Mouse (Mus musculus): ENCODE measurements around the gene Sphk2. TPM values are rescaled to one million over a fixed set of nuclear protein-coding genes. Genes with fewer than 3 reads are reported as not detected.

The Sphk2 gene
- polyA plus RNA-seq, 1 experiment from 2014 or later = 17.2 TPM

- DNase-seq = no peak
- H3K27ac ChIP-seq (replicated peaks; ENCODE audit: low read depth, low read length) = no peak within 1 kb of the TSS
- ATAC-seq (ENCODE audit: low FRiP score, low TSS enrichment) = no peak
- no peak within 1 kb of the TSS for H3K4me2 ChIP-seq (ENCODE audit: low read length)
- H3K36me3 ChIP-seq (ENCODE audit: control insufficient read depth, insufficient read depth, low read length) = no peaks in the 10 kb centered on the region
- 78% methylated on average over 7 of the region's 7 CpGs for WGBS
- H3K27me3 ChIP-seq (ENCODE audit: control insufficient read depth, insufficient read depth, low read length) = no peaks in the 10 kb centered on the region
- no peaks in the 10 kb centered on the region for H3K9me3 ChIP-seq (ENCODE audit: control insufficient read depth, low read length)
- no peak within 1 kb of the TSS for H3K9ac ChIP-seq (replicated peaks; ENCODE audit: low read length)
- H3K4me1 ChIP-seq (ENCODE audit: control insufficient read depth, insufficient read depth, low read length) = no peaks in the 10 kb centered on the region
- no peak within 1 kb of the TSS for H3K4me3 ChIP-seq (replicated peaks; ENCODE audit: low read depth, low read length)
Measured at GRCm38 (mm10) chr7:45683396-45684050, 34.3 kb downstream of the Sphk2 start, which contains the start of gene Ntn5. Gene Ntn5, plus strand, starts transcription at chr7:45684022.

GRCm38 (mm10) chr7:45682144-45683126 lies 35.4 kb downstream of the Sphk2 start:
- Histone ChIP-seq H3K9ac (replicated peaks; ENCODE audit: low read length) (no peak overlapping the region; the same call in 1 of the 2 replicates), H3K4me2 (ENCODE audit: low read length) (peak overlapping the region; percentile 27), H3K27ac (replicated peaks; ENCODE audit: low read depth, low read length) (peak overlapping the region; percentile 20), H3K4me1 (ENCODE audit: control insufficient read depth, insufficient read depth, low read length) (no peaks in the 10 kb centered on the region), H3K4me3 (replicated peaks; ENCODE audit: low read depth, low read length) (no peak overlapping the region), H3K27me3 (ENCODE audit: control insufficient read depth, insufficient read depth, low read length) (no peaks in the 10 kb centered on the region), H3K36me3 (ENCODE audit: control insufficient read depth, insufficient read depth, low read length) (no peaks in the 10 kb centered on the region), H3K9me3 (ENCODE audit: control insufficient read depth, low read length) (no peaks in the 10 kb centered on the region)
- peak; percentile 94 for DNase-seq
- ATAC-seq (ENCODE audit: low FRiP score, low TSS enrichment) = peak; percentile 79
- 28% methylated on average over 14 of the region's 14 CpGs for whole genome bisulfite sequencing

- DNase-seq = no peak
- Histone ChIP-seq H3K27ac (replicated peaks; ENCODE audit: low read depth, low read length) (no peak overlapping the region), H3K27me3 (ENCODE audit: control insufficient read depth, insufficient read depth, low read length) (no peaks in the 10 kb centered on the region), H3K36me3 (ENCODE audit: control insufficient read depth, insufficient read depth, low read length) (no peaks in the 10 kb centered on the region), H3K4me2 (ENCODE audit: low read length) (no peak overlapping the region), H3K4me1 (ENCODE audit: control insufficient read depth, insufficient read depth, low read length) (no peaks in the 10 kb centered on the region), H3K4me3 (replicated peaks; ENCODE audit: low read depth, low read length) (no peak overlapping the region), H3K9me3 (ENCODE audit: control insufficient read depth, low read length) (no peaks in the 10 kb centered on the region), H3K9ac (replicated peaks; ENCODE audit: low read length) (no peak overlapping the region)
- 89% methylated on average over 8 of the region's 8 CpGs for WGBS
- no peak for ATAC-seq (ENCODE audit: low FRiP score, low TSS enrichment)
Measured at GRCm38 (mm10) chr7:45681046-45681736, 36.6 kb downstream of the Sphk2 start.

- Histone ChIP-seq H3K4me2 (ENCODE audit: low read length) (no peak overlapping the region), H3K27ac (replicated peaks; ENCODE audit: low read depth, low read length) (no peak overlapping the region), H3K36me3 (ENCODE audit: control insufficient read depth, insufficient read depth, low read length) (no peaks in the 10 kb centered on the region), H3K9me3 (ENCODE audit: control insufficient read depth, low read length) (no peaks in the 10 kb centered on the region), H3K4me3 (replicated peaks; ENCODE audit: low read depth, low read length) (no peak overlapping the region), H3K27me3 (ENCODE audit: control insufficient read depth, insufficient read depth, low read length) (no peaks in the 10 kb centered on the region), H3K9ac (replicated peaks; ENCODE audit: low read length) (no peak overlapping the region), H3K4me1 (ENCODE audit: control insufficient read depth, insufficient read depth, low read length) (no peaks in the 10 kb centered on the region)
- DNase-seq (no peak), ATAC-seq (ENCODE audit: low FRiP score, low TSS enrichment) (no peak)
- WGBS = 47% methylated on average over 14 of the region's 14 CpGs
Measured at GRCm38 (mm10) chr7:45679966-45680621, 37.7 kb downstream of the Sphk2 start.

- ATAC-seq (ENCODE audit: low FRiP score, low TSS enrichment) = no peak
- H3K4me3 ChIP-seq (replicated peaks; ENCODE audit: low read depth, low read length) = no peak overlapping the region
- H3K36me3 ChIP-seq (ENCODE audit: control insufficient read depth, insufficient read depth, low read length) = no peaks in the 10 kb centered on the region
Measured at GRCm38 (mm10) chr7:45678513-45678912, 39.3 kb downstream of the Sphk2 start.

GRCm38 (mm10) chr7:45677627-45678295 lies 40.0 kb downstream of the Sphk2 start:
- whole genome bisulfite sequencing = 79% methylated on average over 7 of the region's 7 CpGs
- no peak overlapping the region for H3K9ac ChIP-seq (replicated peaks; ENCODE audit: low read length)
- no peaks in the 10 kb centered on the region for H3K9me3 ChIP-seq (ENCODE audit: control insufficient read depth, low read length)
- H3K4me1 ChIP-seq (ENCODE audit: control insufficient read depth, insufficient read depth, low read length) = no peaks in the 10 kb centered on the region
- no peak overlapping the region for H3K4me2 ChIP-seq (ENCODE audit: low read length)
- H3K27ac ChIP-seq (replicated peaks; ENCODE audit: low read depth, low read length) = no peak overlapping the region
- H3K36me3 ChIP-seq (ENCODE audit: control insufficient read depth, insufficient read depth, low read length) = no peaks in the 10 kb centered on the region
- H3K27me3 ChIP-seq (ENCODE audit: control insufficient read depth, insufficient read depth, low read length) = no peaks in the 10 kb centered on the region
- no peak overlapping the region for H3K4me3 ChIP-seq (replicated peaks; ENCODE audit: low read depth, low read length)
- DNase-seq = no peak
- ATAC-seq (ENCODE audit: low FRiP score, low TSS enrichment) = no peak

More at GRCm38 (mm10) chr7:45678513-45678912, 39.3 kb downstream of the Sphk2 start:
- Histone ChIP-seq H3K27ac (replicated peaks; ENCODE audit: low read depth, low read length) (no peak overlapping the region), H3K4me2 (ENCODE audit: low read length) (no peak overlapping the region), H3K9ac (replicated peaks; ENCODE audit: low read length) (no peak overlapping the region), H3K9me3 (ENCODE audit: control insufficient read depth, low read length) (no peaks in the 10 kb centered on the region), H3K4me1 (ENCODE audit: control insufficient read depth, insufficient read depth, low read length) (no peaks in the 10 kb centered on the region), H3K27me3 (ENCODE audit: control insufficient read depth, insufficient read depth, low read length) (no peaks in the 10 kb centered on the region)
- 94% methylated on average over 14 of the region's 14 CpGs for WGBS
- no peak for DNase-seq

GRCm38 (mm10) chr7:45668921-45669320 lies 48.9 kb downstream of the Sphk2 start:
- no peak overlapping the region for H3K4me3 ChIP-seq (replicated peaks; ENCODE audit: low read depth, low read length)
- H3K4me2 ChIP-seq (ENCODE audit: low read length) = no peak overlapping the region
- H3K27me3 ChIP-seq (ENCODE audit: control insufficient read depth, insufficient read depth, low read length) = no peaks in the 10 kb centered on the region
- H3K9ac ChIP-seq (replicated peaks; ENCODE audit: low read length) = no peak overlapping the region
- no peaks in the 10 kb centered on the region for H3K9me3 ChIP-seq (ENCODE audit: control insufficient read depth, low read length)
- H3K36me3 ChIP-seq (ENCODE audit: control insufficient read depth, insufficient read depth, low read length) = no peaks in the 10 kb centered on the region
- H3K4me1 ChIP-seq (ENCODE audit: control insufficient read depth, insufficient read depth, low read length) = no peaks in the 10 kb centered on the region
- 95% methylated on average over 9 of the region's 9 CpGs for WGBS
- ATAC-seq (ENCODE audit: low FRiP score, low TSS enrichment) (no peak), DNase-seq (no peak)
- H3K27ac ChIP-seq (replicated peaks; ENCODE audit: low read depth, low read length) = no peak overlapping the region

- peak; percentile 42 for DNase-seq
- Histone ChIP-seq H3K9me3 (ENCODE audit: control insufficient read depth, low read length) (no peaks in the 10 kb centered on the region), H3K36me3 (ENCODE audit: control insufficient read depth, insufficient read depth, low read length) (no peaks in the 10 kb centered on the region), H3K27me3 (ENCODE audit: control insufficient read depth, insufficient read depth, low read length) (no peaks in the 10 kb centered on the region), H3K4me3 (replicated peaks; ENCODE audit: low read depth, low read length) (no peak overlapping the region), H3K27ac (replicated peaks; ENCODE audit: low read depth, low read length) (no peak overlapping the region), H3K9ac (replicated peaks; ENCODE audit: low read length) (no peak overlapping the region), H3K4me1 (ENCODE audit: control insufficient read depth, insufficient read depth, low read length) (no peaks in the 10 kb centered on the region), H3K4me2 (ENCODE audit: low read length) (no peak overlapping the region)
- WGBS = 67% methylated on average over 14 of the region's 14 CpGs
- no peak for ATAC-seq (ENCODE audit: low FRiP score, low TSS enrichment)
Measured at GRCm38 (mm10) chr7:45667761-45668160, 50.0 kb downstream of the Sphk2 start.

Data from midbrain, embryonic 14.5 days (tissue).